Mouse (Mus musculus): ENCODE measurements around the gene Usp35.

DNA sequence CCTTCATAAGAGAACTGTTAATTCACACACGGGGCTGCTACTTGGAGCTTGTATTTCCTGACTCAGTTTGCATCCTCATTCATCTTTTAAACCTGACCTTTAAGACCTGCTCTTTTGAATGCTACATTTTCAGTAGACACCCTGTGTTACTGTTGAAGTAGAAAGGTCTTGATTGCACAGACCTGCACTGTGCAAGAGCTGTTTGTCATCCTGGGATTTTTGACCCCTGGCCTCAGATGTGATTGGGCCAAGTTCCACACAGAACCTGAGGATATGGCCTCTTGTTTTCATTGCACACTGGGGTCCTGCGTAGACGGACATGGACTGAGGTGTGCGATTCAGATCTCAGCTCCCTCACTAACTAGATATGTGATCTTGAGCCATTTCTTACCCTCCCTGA lies 6.8 kb upstream of the Usp35 start:
- no peak for TF ChIP-seq CTCF (IDR thresholded peaks at IDR 0.05; ENCODE audit: extremely low read depth, insufficient read depth, low read length)
- TF ChIP-seq POLR2A (IDR thresholded peaks at IDR 0.05; ENCODE audit: extremely low read depth, insufficient read depth, low read length), result no peak
